Mouse (Mus musculus) E14TG2a.4 (cell line): Measurements from ENCODE around the gene Kcnj16.

Experiments used
- H3K27me3 ChIP-seq: 2 replicates; pipeline ENCODE4 v1.6.1; 2014; ENCODE audit warnings: low read length, control low read depth; ENCODE audit not compliant: insufficient read depth
- H3K36me3 ChIP-seq: 2 replicates; pipeline ENCODE4 v1.6.1; 2014; ENCODE audit warnings: low read length, control low read depth; ENCODE audit not compliant: insufficient read depth
- H3K4me1 ChIP-seq: replicated peaks from 2 replicates; pipeline ENCODE4 v1.6.1; 2014; ENCODE audit warnings: low read depth, low read length, control low read depth
- H3K4me3 ChIP-seq: replicated peaks from 2 replicates; pipeline ENCODE4 v1.5.1; 2014; ENCODE audit warnings: mild to moderate bottlenecking, low read length
- H3K9me3 ChIP-seq: 2 replicates; pipeline ENCODE4 v1.6.1; 2014; ENCODE audit warnings: low read length, control low read depth
- CTCF ChIP-seq: conservative IDR thresholded peaks from 2 replicates; pipeline ENCODE4 v1.5.1; 2014; ENCODE audit warnings: low read length
- NANOG ChIP-seq: IDR thresholded peaks from 2 replicates; pipeline ENCODE4 v1.6.1; 2014; ENCODE audit warnings: borderline replicate concordance, low read length, mixed read lengths
- POU5F1 ChIP-seq: IDR thresholded peaks from 2 replicates; pipeline ENCODE4 v1.6.1; 2014; ENCODE audit warnings: low read length, borderline replicate concordance

Kcnj16 gene

DNA sequence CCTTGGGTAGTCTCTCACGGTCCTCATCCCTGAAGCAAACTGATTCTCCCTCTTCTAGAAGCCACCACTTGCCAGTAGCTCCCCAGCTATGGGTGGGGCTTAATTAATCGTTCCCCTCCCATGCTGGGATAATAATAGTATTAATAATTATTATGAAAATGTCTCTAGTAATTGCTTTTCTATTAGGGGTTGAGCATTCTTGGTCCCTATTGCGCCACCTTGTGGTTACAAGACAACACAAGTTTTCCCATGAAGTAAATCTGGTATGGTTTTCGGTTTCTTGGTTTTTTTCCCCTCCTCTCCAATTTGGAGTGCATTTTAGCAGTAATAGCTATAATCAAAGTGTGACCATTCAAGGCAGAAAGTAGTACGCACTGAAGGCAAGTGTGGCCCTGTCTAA is 74.3 kb downstream of the Kcnj16 start:
- Histone ChIP-seq H3K36me3 (no peaks in the 10 kb centered on the region), H3K9me3 (0 out of 2 replicates have a peak, but pooled peaks cover 5% of the 10 kb centered on the region), H3K4me1 (peaks cover 13% of the 10 kb centered on the region), H3K27me3 (peaks cover 3% of the 10 kb centered on the region), H3K4me3 (no peak overlapping the region)
- TF ChIP-seq NANOG (no peak), POU5F1 (no peak), CTCF (peak; percentile 47)

DNA sequence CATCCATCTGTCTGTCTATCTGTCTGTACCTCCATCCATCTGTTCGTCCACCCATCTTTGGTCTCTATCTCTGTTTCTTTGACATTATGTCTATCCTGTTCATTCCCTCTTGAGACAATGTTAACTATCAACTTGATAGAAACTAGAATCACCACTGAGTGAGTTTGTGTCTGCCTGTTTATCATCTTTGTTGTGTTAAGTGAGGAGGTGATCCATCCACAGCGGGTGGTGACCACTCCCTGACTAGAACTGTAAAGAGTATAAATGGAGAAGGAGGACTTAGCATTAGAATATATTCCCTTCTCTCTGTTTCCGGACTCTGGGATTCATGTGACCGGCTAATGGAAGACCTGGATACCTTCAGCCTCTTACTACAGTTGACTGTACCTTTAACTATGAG is 75.5 kb downstream of the Kcnj16 start:
- no peak for TF ChIP-seq CTCF
- TF ChIP-seq POU5F1, result peak; percentile 65; the same call in 1 of the 2 replicates
- TF ChIP-seq NANOG, result peak; percentile 99
- H3K4me3 ChIP-seq, result no peak overlapping the region
- H3K9me3 ChIP-seq, result 0 out of 2 replicates have a peak, but pooled peaks cover 5% of the 10 kb centered on the region
- peaks cover 3% of the 10 kb centered on the region for H3K27me3 ChIP-seq
- peaks cover 13% of the 10 kb centered on the region for H3K4me1 ChIP-seq
- H3K36me3 ChIP-seq, result no peaks in the 10 kb centered on the region

DNA sequence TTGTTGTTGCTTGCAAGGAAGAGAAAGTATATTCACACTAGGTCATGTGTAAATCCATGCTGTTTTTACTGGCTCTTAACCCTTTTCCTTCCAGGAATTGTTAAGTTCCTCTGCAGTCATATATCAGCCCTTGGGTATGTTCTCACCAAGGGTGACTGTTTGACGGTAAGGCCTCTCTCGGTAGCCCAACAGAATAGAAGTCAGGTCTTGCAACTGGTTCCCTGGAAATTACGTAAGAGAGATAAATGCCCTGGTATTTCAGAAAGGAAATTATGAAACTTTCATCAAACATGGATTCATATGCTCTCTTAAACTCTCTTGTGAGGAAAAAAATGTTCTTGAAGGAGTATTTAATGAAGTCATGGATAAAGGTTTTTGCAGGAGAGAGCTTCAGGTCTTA is 86.4 kb downstream of the Kcnj16 start:
- no peaks in the 10 kb centered on the region for H3K36me3 ChIP-seq
- no peak overlapping the region for H3K4me3 ChIP-seq
- H3K9me3 ChIP-seq, result no peaks in the 10 kb centered on the region
- peaks cover 8% of the 10 kb centered on the region; the same call in 1 of the 2 replicates for H3K27me3 ChIP-seq
- no peak for TF ChIP-seq CTCF
- no peaks in the 10 kb centered on the region for H3K4me1 ChIP-seq

DNA sequence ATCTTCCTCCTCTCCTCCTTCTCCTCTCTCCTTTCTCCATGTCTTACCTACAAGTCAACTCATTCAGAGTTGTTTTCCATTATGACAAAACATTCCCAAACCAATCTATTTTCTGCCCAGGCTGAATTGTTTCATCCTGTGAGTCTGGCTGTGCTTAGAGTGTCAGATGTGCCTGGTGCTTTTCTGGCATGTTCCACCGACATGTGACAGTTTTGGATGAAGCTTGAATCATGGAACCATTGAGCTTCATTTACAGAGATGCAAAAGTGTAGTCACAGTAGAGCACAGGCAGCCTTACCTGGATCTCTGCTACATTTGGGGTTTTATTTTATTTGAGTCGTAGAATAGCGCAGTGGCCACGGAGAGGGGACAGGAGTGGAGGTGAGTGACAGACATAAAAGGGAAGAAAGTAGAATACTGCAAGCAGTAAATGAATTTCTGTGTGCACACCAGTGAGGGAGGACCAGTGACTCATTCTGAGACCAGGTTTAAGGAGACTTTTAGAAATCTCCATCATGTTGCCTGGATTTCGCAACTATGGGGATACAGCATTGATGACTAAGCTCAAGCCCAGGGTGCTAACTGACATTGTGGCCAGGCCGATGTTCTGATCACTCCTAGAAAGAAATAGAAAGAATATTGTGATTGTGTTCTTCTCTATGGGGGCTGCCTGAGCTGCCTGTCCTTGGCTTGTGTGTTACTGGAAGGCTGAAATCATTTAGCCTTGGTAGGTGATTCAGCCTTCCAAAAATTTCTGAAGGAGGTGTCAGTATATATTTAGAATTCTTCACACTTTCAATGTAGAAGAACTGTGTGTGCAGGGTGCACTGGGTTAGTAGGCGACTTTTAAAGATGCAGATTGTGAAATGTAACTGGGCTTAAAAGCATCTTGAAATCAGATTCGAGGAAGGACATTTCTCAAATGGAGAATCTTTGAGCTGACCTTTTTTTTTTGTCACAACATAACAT is 87.3 kb downstream of the Kcnj16 start:
- H3K36me3 ChIP-seq, result no peaks in the 10 kb centered on the region
- H3K27me3 ChIP-seq, result peaks cover 8% of the 10 kb centered on the region; the same call in 1 of the 2 replicates
- TF ChIP-seq POU5F1, result no peak
- TF ChIP-seq NANOG, result no peak
- no peak for TF ChIP-seq CTCF
- no peak overlapping the region for H3K4me3 ChIP-seq
- no peaks in the 10 kb centered on the region for H3K4me1 ChIP-seq
- no peaks in the 10 kb centered on the region for H3K9me3 ChIP-seq

DNA sequence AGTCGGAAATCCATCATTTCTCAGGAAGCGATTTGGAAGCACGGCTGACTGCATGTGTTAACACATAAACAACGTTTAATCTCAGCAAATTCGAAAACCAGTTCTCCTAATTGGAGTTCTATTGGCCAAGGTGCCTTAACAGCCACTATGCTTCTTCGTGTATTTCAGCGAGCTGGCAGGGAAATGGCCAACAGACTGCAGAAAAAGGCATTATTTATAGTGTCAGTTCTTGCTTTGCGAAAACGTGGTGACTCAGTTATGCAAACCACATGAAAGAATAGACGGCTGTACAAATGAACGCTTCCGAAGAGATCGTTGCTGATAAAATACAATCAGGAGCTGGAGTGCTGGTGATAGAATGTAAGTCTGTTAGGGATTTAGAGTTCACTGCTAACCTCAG is 88.2 kb downstream of the Kcnj16 start:
- H3K9me3 ChIP-seq, result no peaks in the 10 kb centered on the region
- no peak for TF ChIP-seq POU5F1
- no peak for TF ChIP-seq CTCF
- TF ChIP-seq NANOG, result no peak

DNA sequence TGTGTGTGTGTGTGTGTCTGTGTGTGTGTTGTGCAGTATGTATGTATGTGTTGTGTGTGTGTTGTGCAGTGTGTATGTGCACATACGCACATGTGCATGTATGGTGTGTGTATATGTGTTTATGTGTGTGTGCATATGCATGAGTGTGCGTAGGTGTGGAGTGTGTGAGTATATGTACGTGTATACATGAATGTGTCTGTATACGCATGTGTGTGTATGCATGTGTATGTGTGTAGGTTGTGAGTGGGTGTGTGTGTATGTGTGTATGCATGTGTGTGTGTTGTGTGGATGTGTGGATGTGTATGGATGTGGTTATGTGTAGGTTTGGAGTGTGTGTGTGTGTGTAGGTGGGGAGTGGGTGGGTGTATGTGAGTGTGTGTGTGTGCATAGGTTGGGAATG is 89.6 kb downstream of the Kcnj16 start:
- no peak overlapping the region for H3K4me3 ChIP-seq
- H3K27me3 ChIP-seq, result peaks cover 10% of the 10 kb centered on the region; the same call in 1 of the 2 replicates
- H3K4me1 ChIP-seq, result no peaks in the 10 kb centered on the region
- H3K36me3 ChIP-seq, result no peaks in the 10 kb centered on the region
- TF ChIP-seq NANOG, result no peak
- TF ChIP-seq CTCF, result no peak
- TF ChIP-seq POU5F1, result no peak
- no peaks in the 10 kb centered on the region for H3K9me3 ChIP-seq

More for the DNA sequence above, 88.2 kb downstream of the Kcnj16 start:
- H3K4me3 ChIP-seq, result no peak overlapping the region
- H3K27me3 ChIP-seq, result peaks cover 8% of the 10 kb centered on the region; the same call in 1 of the 2 replicates
- no peaks in the 10 kb centered on the region for H3K36me3 ChIP-seq
- H3K4me1 ChIP-seq, result no peaks in the 10 kb centered on the region

DNA sequence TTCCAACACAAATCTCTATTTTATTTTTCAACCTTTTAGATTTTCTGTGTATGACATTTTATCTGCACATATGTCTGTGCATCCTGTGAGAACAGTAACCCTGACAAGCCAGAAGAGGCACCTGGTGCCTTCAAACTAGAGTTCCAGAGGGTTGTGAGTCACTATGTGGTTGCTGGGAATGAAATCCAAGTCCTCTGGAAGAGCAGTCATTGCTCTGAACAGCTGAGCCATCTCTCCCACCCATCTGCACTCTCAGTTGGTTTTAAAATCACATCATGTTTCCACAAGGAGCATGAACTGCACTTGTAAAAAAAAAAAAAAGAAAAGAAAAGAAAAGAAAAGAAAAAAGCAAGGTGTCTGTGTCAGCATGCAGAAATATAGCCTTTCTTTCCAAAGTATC is 91.6 kb downstream of the Kcnj16 start:
- no peaks in the 10 kb centered on the region for H3K4me1 ChIP-seq
- peaks cover 7% of the 10 kb centered on the region; the same call in 1 of the 2 replicates for H3K27me3 ChIP-seq
- H3K36me3 ChIP-seq, result no peaks in the 10 kb centered on the region
- H3K9me3 ChIP-seq, result no peaks in the 10 kb centered on the region
- no peak overlapping the region for H3K4me3 ChIP-seq
- no peak for TF ChIP-seq NANOG

DNA sequence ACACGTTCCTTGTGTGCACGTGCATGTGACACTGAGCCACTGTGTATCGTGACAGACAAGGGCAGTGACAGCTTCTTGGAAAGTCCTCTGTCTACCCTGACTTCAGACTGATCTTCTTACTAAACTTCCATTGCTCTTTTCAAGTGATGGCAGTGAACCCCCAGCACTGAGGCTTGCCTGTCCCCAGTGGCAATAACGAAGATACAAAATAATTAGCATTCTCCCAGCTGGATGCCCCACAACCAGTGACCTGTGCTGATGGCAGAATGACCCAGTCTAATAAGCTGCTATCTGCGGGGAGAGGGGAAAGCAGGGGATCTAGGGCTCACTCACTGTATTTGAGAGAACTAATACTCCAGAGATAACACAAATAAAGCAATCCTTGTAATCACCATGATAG is 92.4 kb downstream of the Kcnj16 start:
- Histone ChIP-seq H3K27me3 (peaks cover 11% of the 10 kb centered on the region), H3K4me3 (no peak overlapping the region), H3K36me3 (no peaks in the 10 kb centered on the region), H3K9me3 (no peaks in the 10 kb centered on the region), H3K4me1 (peaks cover 4% of the 10 kb centered on the region; the same call in 1 of the 2 replicates)
- TF ChIP-seq NANOG, result no peak
- no peak for TF ChIP-seq POU5F1
- TF ChIP-seq CTCF, result no peak
